Mouse (Mus musculus): ENCODE measurements around the gene Zbtb42.
A peak's percentile ranks its signal among the peaks of the same experiment; 100 is the strongest.

The Zbtb42 gene

DNA sequence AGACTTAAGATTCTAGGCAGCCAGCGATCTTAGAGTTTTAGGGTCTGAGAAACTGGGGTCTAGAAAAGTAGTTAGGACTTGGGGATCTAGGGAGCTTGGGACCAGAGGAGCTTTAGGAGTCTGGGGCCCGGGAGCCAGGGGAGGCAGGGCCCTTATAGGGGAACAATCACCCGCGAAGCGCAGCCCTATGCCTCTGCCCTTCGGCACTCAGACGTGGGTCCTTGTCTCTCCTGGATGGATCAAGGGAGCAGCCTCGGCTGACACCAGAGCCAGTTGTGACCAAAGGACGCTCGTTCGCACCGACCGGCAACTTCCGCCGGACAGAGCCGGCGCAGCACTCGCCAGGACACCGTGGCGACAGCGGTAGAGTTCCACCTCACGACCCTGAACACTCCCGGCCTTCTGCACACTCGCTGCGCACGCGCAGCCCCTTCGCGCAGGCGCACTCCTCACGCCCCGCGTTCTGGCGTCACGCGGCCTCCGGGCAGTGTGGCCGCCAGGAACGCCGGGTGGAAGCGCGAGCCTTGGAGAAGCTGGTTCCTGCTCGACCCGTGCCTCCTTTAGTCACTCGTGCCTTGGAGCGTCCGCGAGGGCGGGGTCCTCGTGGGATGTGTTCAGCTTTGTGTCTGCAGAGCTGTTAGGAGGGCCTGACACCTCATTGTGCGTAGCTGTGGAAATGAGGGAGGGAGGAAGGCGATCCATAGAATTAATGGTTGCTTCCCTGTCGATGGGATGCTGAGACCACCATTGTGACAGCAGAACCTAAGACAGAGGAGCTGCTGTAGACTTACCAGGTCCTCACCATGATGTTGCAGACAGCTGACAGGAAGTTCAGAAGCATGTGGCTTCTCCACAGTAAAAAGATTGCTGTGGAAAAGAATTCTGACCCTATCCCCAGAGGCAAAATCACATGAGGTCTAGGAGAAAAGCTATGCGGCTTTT is 14.8 kb downstream of the Zbtb42 start:
- peak; percentile 94 for DNase-seq

- DNase-seq = no peak
Measured at GRCm38 (mm10) chr12:112694127-112694475, 15.5 kb downstream of the Zbtb42 start.

DNA sequence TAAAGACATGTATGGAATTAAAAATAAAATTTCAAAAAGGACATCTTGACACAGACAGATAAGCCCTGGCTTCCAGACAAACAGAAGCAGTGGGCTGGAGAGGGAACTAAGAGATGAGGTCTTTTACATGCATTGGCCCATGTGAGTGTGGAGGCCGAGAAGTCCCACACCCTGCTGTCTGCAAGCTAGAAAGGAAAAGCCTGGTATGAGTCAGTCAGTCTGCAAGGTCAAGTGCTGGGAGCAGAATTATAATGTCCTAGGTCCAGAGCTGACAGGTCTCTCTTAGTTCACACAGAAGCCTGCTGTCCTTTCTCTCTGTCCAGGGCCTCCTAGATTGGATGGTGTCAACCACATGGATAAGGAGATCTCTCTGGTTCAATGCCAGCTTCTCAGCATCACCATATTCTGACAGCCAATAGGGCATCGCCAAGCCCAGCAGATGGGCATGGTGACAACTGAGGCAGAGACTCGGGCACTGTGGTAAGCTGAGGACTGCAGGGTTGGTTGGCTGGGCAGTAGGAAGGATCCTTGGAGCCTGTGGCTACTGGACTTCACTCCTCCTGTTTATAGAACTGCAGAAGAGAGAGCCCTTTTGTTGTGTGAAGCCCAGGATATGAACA is 18.3 kb downstream of the Zbtb42 start:
- DNase-seq = no peak

DNA sequence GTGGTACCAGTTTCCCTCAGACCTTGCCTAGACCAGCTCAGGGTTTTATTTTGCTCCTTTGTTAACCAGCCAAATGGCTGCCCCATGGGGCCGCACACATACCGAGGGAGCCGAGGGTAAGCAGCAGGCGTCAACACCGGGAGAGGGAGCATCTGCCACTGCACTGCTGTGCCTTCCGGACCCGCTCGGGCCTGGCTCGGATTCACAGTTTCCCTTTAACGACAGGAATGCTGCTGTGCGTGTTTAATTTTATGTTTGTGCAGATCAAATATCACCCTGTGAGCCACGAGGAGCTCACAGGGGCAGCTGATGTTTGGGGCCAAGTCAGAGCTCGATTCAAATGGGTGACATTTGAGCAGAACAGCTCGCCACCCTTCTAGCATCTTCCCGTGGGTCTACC is 21.9 kb downstream of the Zbtb42 start:
- no peak for DNase-seq

- DNase-seq = no peak
Measured at GRCm38 (mm10) chr12:112702374-112703320, 24.0 kb downstream of the Zbtb42 start.

- DNase-seq = peak; percentile 91
Measured at GRCm38 (mm10) chr12:112706704-112707572, 28.3 kb downstream of the Zbtb42 start.

GRCm38 (mm10) chr12:112707573-112707869 is 28.9 kb downstream of the Zbtb42 start:
- DNase-seq = no peak

DNA sequence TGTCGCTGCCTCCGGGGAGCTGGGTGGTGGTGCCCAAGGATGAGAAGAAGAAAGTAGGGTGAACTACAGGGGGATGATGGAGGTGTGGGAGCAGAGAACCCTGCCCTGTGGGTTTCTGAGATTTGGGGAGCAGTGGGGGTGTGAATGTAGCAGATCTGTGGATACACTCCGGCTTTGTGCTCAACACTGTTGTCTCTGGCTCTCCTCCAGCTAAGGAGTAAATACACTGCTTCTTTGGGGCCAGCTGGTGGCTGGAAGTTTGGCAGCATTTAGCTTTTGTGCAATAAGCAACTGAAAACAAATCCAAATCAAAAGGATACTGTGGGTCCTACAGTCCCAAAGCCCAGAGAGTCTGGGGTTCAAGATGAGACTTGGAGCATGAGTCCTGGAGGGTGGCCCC is 35.4 kb downstream of the Zbtb42 start:
- DNase-seq = no peak

- peak; percentile 75 for DNase-seq
Measured at GRCm38 (mm10) chr12:112717140-112717539, 38.5 kb downstream of the Zbtb42 start.

- no peak for DNase-seq
Measured at GRCm38 (mm10) chr12:112718995-112719394, 40.4 kb downstream of the Zbtb42 start.

DNA sequence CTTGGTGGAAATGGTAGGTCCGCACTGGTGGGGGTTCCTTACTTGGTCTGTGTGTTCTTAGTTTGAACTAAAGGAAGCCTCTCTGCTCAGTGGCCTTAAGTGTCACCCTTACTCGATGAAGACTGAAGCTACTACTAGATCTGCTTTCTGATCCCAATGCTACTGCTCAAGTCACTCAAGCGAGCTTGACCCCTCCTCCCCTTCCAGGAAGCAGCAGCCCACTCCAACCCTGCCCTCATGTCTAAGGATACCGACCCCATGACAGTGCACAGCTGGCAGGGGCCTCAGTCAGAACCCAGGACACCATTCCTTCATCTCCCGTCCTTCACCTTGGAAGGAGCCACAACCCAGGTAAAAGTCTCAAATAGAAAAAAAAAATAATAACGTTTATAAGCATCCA is 41.6 kb downstream of the Zbtb42 start, which contains the start of gene Cep170b:
Gene Cep170b, plus strand, starts transcription at position 240 of the 400 bp plus-strand sequence.
- DNase-seq = peak; percentile 43

DNA sequence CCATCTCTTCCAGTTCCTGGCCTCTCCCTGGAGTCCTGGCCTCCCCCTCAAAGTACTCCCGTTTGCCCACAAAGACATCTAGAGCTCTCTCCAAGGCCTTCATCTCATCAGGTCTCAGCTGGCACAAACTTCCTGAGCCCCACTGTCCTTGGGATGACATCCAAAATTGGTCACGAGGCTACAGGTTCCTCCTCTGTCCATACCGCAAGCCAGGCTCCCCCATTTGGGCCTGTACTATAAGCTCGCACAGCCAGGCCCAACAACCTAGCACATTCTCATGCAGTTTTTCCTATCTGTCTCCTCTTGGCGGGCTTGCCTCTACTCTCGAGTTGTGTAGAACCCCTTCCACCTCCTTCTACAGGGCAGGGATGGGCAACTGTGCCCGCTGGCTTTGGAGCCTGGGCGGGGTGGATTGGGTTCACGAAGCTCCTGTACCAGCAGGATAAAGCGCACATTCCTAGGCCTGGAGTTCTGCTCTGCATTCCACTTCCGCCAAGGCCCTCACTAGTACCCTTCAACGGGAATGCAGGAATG is 42.3 kb downstream of the Zbtb42 start:
- no peak for DNase-seq

DNA sequence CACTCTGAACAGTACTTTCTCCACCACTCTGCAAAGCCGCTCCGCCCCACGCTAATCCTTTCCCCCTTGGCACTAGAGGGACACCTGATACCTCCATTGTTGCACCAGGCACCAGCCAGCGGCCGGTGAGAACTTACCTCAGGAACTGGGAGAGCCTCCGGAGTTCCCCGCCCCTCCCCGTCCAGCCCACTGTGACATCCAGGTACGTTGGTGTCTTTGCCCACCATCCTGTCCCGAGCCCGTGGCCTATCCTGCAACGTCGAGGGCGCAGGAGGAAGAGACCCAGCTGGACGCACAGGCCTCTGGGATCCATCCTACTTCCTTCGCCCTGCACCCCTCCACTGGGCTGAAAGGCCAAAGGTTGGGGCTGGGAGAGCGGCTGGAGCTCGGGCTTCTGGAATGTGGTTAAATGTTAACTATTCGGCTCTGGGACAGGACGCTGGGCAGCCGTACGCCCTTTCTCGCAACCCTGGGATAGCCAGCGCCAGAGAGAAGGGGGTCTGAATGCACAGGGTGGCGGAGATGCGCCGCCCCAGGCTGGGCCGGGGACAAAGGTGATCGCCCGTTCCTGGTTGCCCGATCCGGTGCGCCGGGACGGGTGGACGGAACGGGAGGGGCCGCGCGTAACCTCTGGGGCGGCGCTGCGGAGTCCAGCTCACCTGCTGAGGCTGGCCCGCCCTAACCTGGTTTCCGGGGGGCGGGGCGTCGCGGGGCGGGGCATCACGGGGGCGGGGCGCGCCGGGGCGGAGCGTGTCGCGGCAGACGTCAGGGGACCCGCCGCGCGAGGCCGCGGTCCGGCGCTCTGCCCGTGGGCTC is 43.0 kb downstream of the Zbtb42 start:
- DNase-seq = peak; percentile 90

DNA sequence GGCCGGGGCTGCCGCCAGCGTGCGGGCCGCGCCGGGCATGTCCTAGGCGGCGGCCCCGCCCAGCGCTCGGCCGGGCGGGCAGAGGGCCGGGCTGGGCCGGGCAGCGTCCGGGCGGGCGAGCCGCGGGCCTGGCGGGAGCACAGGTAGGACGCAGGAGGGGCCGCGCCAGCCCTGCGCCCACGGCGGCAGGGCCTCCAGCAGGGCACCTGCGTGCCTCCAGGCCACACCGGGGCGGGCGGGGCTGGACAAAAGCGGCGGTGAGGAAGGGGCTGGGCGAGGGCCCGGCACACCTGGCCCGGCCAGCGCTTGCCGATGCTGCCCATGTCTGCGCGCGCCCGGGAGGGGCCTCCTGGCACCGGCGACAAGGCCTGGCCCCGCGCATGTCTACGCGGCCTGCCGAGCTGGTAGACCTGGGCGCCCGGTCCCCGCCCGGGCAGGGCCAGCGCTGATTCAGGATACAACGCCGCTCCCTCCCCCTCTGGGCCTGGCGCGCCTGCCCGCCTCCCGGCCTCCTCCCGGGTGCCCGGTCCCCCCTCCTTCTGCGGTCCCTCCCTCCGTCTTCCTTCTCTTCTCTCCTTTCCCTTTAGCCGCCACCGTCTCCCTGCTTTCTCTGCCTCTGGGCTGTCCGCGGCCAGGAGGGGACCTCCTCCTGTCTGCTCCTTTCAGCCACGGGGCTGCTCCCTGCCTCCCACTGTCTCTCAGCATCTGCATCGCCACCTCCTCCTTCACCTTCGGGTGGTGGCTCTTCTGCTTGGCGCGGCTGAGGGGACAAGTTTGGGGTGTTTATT is 43.8 kb downstream of the Zbtb42 start:
- peak; percentile 74 for DNase-seq

GRCm38 (mm10) chr12:112723028-112723330 is 44.4 kb downstream of the Zbtb42 start:
- no peak for DNase-seq

DNA sequence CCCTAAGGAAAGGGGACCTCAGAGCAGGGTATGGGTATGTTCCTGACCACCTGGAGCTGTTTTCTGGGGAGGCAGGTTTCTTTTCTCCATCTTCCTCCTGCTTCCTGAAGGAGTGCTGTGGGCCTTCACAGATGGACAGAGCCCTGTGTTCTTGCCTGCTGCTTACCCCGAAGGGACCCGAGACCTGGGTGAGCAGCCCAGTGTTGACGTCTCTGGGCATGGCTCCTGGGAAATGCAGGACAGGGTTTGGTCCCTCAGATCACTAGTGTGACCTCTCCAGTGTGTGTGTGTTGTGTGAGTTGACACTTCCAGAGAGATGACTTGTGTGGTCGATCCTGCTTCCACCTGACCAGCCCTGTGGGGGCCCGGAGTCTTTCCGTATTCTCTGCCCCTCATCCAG is 44.8 kb downstream of the Zbtb42 start:
- DNase-seq = no peak

GRCm38 (mm10) chr12:112724077-112724805 is 45.6 kb downstream of the Zbtb42 start:
- peak; percentile 87 for DNase-seq

DNA sequence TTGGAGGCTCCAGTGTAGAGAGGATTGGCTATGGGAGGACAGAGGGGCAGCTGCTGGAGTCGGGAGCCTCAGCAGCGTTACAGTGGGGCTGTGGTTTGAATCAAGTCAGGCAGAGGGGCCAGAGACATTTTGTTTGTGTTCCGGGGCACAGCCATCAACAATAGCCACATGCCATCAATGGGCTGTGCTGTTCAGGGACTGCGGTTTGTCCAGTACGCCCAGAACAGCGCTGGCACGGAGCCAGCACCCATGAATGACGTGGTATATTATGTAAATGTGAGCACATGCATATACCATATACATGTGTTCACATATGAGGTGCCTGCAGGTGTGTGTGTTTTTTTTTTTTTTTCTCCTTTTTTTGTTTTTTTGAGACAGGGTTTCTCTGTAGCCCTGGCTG is 49.2 kb downstream of the Zbtb42 start:
- DNase-seq = no peak

DNA sequence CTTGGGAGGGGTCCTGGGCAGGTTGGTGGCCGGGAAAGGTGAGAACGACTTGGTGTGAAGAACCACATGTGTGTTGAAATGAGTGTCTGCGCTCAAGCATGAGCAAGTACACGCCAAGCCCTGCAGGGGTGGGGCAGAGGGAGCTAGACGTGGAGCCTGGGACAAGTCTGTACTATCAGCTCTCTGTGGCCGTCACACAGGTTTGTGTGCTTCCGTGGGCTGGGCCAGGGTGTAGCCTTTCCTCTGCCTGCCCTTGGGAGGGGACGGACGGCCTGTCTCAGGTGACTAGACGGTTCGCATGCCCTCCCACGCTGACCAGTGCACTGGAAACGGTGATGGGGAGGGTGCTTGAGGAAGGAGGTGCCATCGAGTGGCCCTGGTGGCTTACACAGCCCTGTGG is 52.2 kb downstream of the Zbtb42 start:
- no peak for DNase-seq

Data from kidney, adult 18-20 months (tissue).